ENCODE assay signal across 11 mouse cellular contexts in the genomic region with DNA sequence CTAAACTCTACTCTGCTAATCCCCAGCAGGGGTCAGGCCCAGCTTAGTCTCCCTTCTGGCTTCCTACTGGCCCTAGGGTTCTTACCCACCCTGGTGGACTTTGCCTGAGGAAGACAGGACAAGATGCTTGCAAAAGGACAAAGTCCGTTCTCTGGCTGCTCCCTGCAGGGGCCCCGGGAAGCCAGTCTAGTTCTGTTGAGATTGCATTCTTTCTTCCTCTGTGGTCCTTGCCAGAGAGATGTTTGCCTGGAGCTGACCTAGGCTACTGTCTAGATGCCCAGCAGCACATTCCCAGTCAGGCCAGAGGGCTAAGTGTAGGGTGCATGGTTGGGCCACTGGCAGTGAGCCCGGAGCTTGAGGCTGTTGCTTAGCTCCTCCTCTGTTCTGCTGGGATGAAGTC. TPM values are rescaled to one million over a fixed set of nuclear protein-coding genes. Genes with fewer than 3 reads are reported as not detected.
DNase-seq lines count a peak whose midpoint lies in the region; ATAC-seq and TF ChIP-seq lines count a peak whose summit lies in the region.
"Had no signal": no experiment of that assay in that cellular context is flagged by ENCODE, and none has a peak within 500 bp of the region (broad histone marks: within the 10 kb centered on the region; RNA-seq: fewer than 3 reads in every experiment).

No protein-coding gene starts in this region.

- H3K4me3 ChIP-seq in limb, embryonic 13.5 days = no peak overlapping the region
- H3K4me3 ChIP-seq in limb, embryonic 10.5 days = no peak overlapping the region
- H3K4me3 ChIP-seq in intestine, postnatal 0 days (ENCODE audit: low read depth, low read length) = no peak overlapping the region
- H3K4me3 ChIP-seq in lung, embryonic 16.5 days (ENCODE audit: low read length) = no peak overlapping the region
- no peak overlapping the region for H3K4me3 ChIP-seq in heart, embryonic 11.5 days (ENCODE audit: low read depth, low read length)
- H3K4me3 ChIP-seq: midbrain, embryonic 12.5 days; neural tube, embryonic 15.5 days had no signal

- ATAC-seq in limb, embryonic 13.5 days (ENCODE audit: low FRiP score, low read depth) = no peak
- peak; percentile 74 for ATAC-seq in intestine, postnatal 0 days
- peak; percentile 71; the same call in 1 of the 2 replicates for ATAC-seq in lung, embryonic 16.5 days (ENCODE audit: low read depth)
- ATAC-seq in activated CD4-positive, CD25-positive, alpha-beta regulatory T cell, adult 4 months = no peak
- ATAC-seq in heart, embryonic 11.5 days (replicated peaks; ENCODE audit: insufficient number of reproducible peaks, low FRiP score, low TSS enrichment) = no peak

- H3K9ac ChIP-seq in limb, embryonic 13.5 days = peak overlapping the region; percentile 19; the same call in 1 of the 2 replicates
- H3K9ac ChIP-seq in intestine, postnatal 0 days (ENCODE audit: low read depth, low read length) = no peak overlapping the region
- no peak overlapping the region for H3K9ac ChIP-seq in lung, embryonic 16.5 days (ENCODE audit: low read length)
- no peak overlapping the region for H3K9ac ChIP-seq in heart, embryonic 11.5 days (ENCODE audit: low read depth, low read length)
- H3K9ac ChIP-seq: midbrain, embryonic 12.5 days; neural tube, embryonic 15.5 days had no signal

- H3K4me1 ChIP-seq in limb, embryonic 13.5 days = no peaks in the 10 kb centered on the region
- no peaks in the 10 kb centered on the region for H3K4me1 ChIP-seq in limb, embryonic 10.5 days
- H3K4me1 ChIP-seq in intestine, postnatal 0 days (replicated peaks; ENCODE audit: control insufficient read depth, insufficient read depth, low read length) = 0 out of 2 replicates have a peak, but pooled peaks cover 2% of the 10 kb centered on the region
- H3K4me1 ChIP-seq in lung, embryonic 16.5 days (replicated peaks; ENCODE audit: control insufficient read depth, insufficient read depth, low read length) = no peaks in the 10 kb centered on the region
- H3K4me1 ChIP-seq in heart, embryonic 11.5 days (ENCODE audit: control insufficient read depth, insufficient read depth, low read length) = peaks cover 3% of the 10 kb centered on the region; the same call in 1 of the 2 replicates
- H3K4me1 ChIP-seq: midbrain, embryonic 12.5 days had no signal

- H3K9me3 ChIP-seq in limb, embryonic 13.5 days = no peaks in the 10 kb centered on the region
- no peaks in the 10 kb centered on the region for H3K9me3 ChIP-seq in limb, embryonic 10.5 days (replicated peaks)
- no peaks in the 10 kb centered on the region for H3K9me3 ChIP-seq in intestine, postnatal 0 days (ENCODE audit: control insufficient read depth)
- H3K9me3 ChIP-seq in lung, embryonic 16.5 days (ENCODE audit: control insufficient read depth, low read length) = no peaks in the 10 kb centered on the region
- H3K9me3 ChIP-seq in heart, embryonic 11.5 days (replicated peaks; ENCODE audit: control insufficient read depth, low read length) = no peaks in the 10 kb centered on the region
- H3K9me3 ChIP-seq: midbrain, embryonic 12.5 days; neural tube, embryonic 15.5 days had no signal

- TF ChIP-seq CTCF in intestine, postnatal 0 days (IDR thresholded peaks at IDR 0.05; ENCODE audit: low read depth) = peak; percentile 62

- H3K4me2 ChIP-seq in limb, embryonic 13.5 days (replicated peaks) = no peak overlapping the region
- 0 out of 2 replicates have a peak overlapping the region, but pooled peaks have one; percentile 7 for H3K4me2 ChIP-seq in intestine, postnatal 0 days (replicated peaks; ENCODE audit: low read depth)
- H3K4me2 ChIP-seq in lung, embryonic 16.5 days (ENCODE audit: low read depth, low read length) = no peak overlapping the region
- H3K4me2 ChIP-seq in heart, embryonic 11.5 days = no peak overlapping the region
- H3K4me2 ChIP-seq: midbrain, embryonic 12.5 days; neural tube, embryonic 15.5 days had no signal

- peaks cover 100% of the 10 kb centered on the region for H3K36me3 ChIP-seq in limb, embryonic 13.5 days
- peaks cover 100% of the 10 kb centered on the region for H3K36me3 ChIP-seq in limb, embryonic 10.5 days
- H3K36me3 ChIP-seq in intestine, postnatal 0 days (ENCODE audit: control insufficient read depth, insufficient read depth) = peaks cover 90% of the 10 kb centered on the region
- H3K36me3 ChIP-seq in lung, embryonic 16.5 days (ENCODE audit: control insufficient read depth, insufficient read depth, low read length) = peaks cover 32% of the 10 kb centered on the region
- H3K36me3 ChIP-seq in heart, embryonic 11.5 days (ENCODE audit: control insufficient read depth, insufficient read depth, low read length) = peaks cover 45% of the 10 kb centered on the region

- no peak for DNase-seq in limb, embryonic 10.5 days (ENCODE audit: low spot score)
- DNase-seq in adrenal gland, postnatal 25 days = peak; percentile 43
- DNase-seq: left cerebral cortex, postnatal 4 days; thymus, adult 18-20 months had no signal

- no peaks in the 10 kb centered on the region for H3K27me3 ChIP-seq in limb, embryonic 13.5 days
- H3K27me3 ChIP-seq in limb, embryonic 10.5 days (ENCODE audit: low read depth, poor library complexity, severe bottlenecking) = no peaks in the 10 kb centered on the region
- H3K27me3 ChIP-seq in intestine, postnatal 0 days (replicated peaks; ENCODE audit: control insufficient read depth, insufficient read depth, low read length) = no peaks in the 10 kb centered on the region
- no peaks in the 10 kb centered on the region for H3K27me3 ChIP-seq in lung, embryonic 16.5 days (ENCODE audit: control insufficient read depth, insufficient read depth, low read depth, low read length)
- no peaks in the 10 kb centered on the region for H3K27me3 ChIP-seq in heart, embryonic 11.5 days (ENCODE audit: control insufficient read depth, insufficient read depth, low read length)
- H3K27me3 ChIP-seq: midbrain, embryonic 12.5 days; neural tube, embryonic 15.5 days had no signal

- no peak overlapping the region for H3K27ac ChIP-seq in limb, embryonic 13.5 days
- no peak overlapping the region for H3K27ac ChIP-seq in limb, embryonic 10.5 days
- H3K27ac ChIP-seq in intestine, postnatal 0 days (ENCODE audit: low read depth, low read length) = peak overlapping the region; percentile 41
- H3K27ac ChIP-seq in lung, embryonic 16.5 days (ENCODE audit: low read length) = no peak overlapping the region
- H3K27ac ChIP-seq in heart, embryonic 11.5 days (ENCODE audit: low read depth, low read length) = no peak overlapping the region
- H3K27ac ChIP-seq: midbrain, embryonic 12.5 days; neural tube, embryonic 15.5 days had no signal

- 86% methylated on average over 3 of the region's 3 CpGs for WGBS in limb, embryonic 13.5 days
- 98% methylated on average over 3 of the region's 3 CpGs for WGBS in limb, embryonic 10.5 days
- WGBS in intestine, postnatal 0 days = 46% methylated on average over 3 of the region's 3 CpGs
- WGBS in lung, embryonic 16.5 days = 72% methylated on average over 3 of the region's 3 CpGs
- 82% methylated on average over 3 of the region's 3 CpGs for WGBS in heart, embryonic 11.5 days (ENCODE audit: insufficient replicate concordance)

RNA-seq across cellular contexts. Expression of gene Nudt16l1, which starts 6.1 kb away (rescaled TPM):
- 178 and 182 TPM in 2 replicates for polyA plus RNA-seq in limb, embryonic 13.5 days (2015; fragmentation: Nextera tagmentation; extraction: Ambion mirVana)
- 156 and 167 TPM in 2 replicates for polyA plus RNA-seq in limb, embryonic 10.5 days (2016; fragmentation: Nextera tagmentation; extraction: Ambion mirVana)
- 63.9 and 76.9 TPM in 2 replicates for total RNA-seq in adrenal gland, postnatal 25 days (2021)
- 77.7 and 79.5 TPM in 2 replicates for polyA plus RNA-seq in intestine, postnatal 0 days (2015; fragmentation: Nextera tagmentation; extraction: Ambion mirVana)
- 144 and 152 TPM in 2 replicates for polyA plus RNA-seq in lung, embryonic 16.5 days (2015; fragmentation: Nextera tagmentation; extraction: Ambion mirVana)
- 10 to 100 TPM; 86.6 to 90.3 TPM for polyA plus RNA-seq in activated CD4-positive, CD25-positive, alpha-beta regulatory T cell, adult 4 months (2017; shearing (Covaris generic))
- 102 and 106 TPM in 2 replicates for polyA plus RNA-seq in heart, embryonic 11.5 days (2014; fragmentation: Nextera tagmentation; extraction: Ambion mirVana)

RNA-seq across cellular contexts. Expression of gene Anks3, which starts 31.6 kb away (rescaled TPM):
- 76.2 and 76.4 TPM in 2 replicates for polyA plus RNA-seq in limb, embryonic 13.5 days (2015; fragmentation: Nextera tagmentation; extraction: Ambion mirVana)
- 43.6 and 55.6 TPM in 2 replicates for polyA plus RNA-seq in limb, embryonic 10.5 days (2016; fragmentation: Nextera tagmentation; extraction: Ambion mirVana)
- total RNA-seq in adrenal gland, postnatal 25 days (2021) = 48.5 and 51.3 TPM in 2 replicates
- polyA plus RNA-seq in intestine, postnatal 0 days (2015; fragmentation: Nextera tagmentation; extraction: Ambion mirVana) = 17.7 and 18.0 TPM in 2 replicates
- polyA plus RNA-seq in lung, embryonic 16.5 days (2015; fragmentation: Nextera tagmentation; extraction: Ambion mirVana) = 55.3 and 55.4 TPM in 2 replicates
- polyA plus RNA-seq in activated CD4-positive, CD25-positive, alpha-beta regulatory T cell, adult 4 months (2017; shearing (Covaris generic)) = 10 to 100 TPM; 29.7 to 31.8 TPM
- 28.7 and 31.8 TPM in 2 replicates for polyA plus RNA-seq in heart, embryonic 11.5 days (2014; fragmentation: Nextera tagmentation; extraction: Ambion mirVana)

RNA-seq across cellular contexts. Expression of gene Mgrn1, which starts 46.4 kb away (rescaled TPM):
- 98.9 and 102 TPM in 2 replicates for polyA plus RNA-seq in limb, embryonic 13.5 days (2015; fragmentation: Nextera tagmentation; extraction: Ambion mirVana)
- polyA plus RNA-seq in limb, embryonic 10.5 days (2016; fragmentation: Nextera tagmentation; extraction: Ambion mirVana) = 68.0 and 84.5 TPM in 2 replicates
- total RNA-seq in adrenal gland, postnatal 25 days (2021) = 75.1 and 85.4 TPM in 2 replicates
- 57.8 and 62.8 TPM in 2 replicates for polyA plus RNA-seq in intestine, postnatal 0 days (2015; fragmentation: Nextera tagmentation; extraction: Ambion mirVana)
- polyA plus RNA-seq in lung, embryonic 16.5 days (2015; fragmentation: Nextera tagmentation; extraction: Ambion mirVana) = 97.9 and 99.3 TPM in 2 replicates
- 10 to 100 TPM; 25.9 to 33.6 TPM for polyA plus RNA-seq in activated CD4-positive, CD25-positive, alpha-beta regulatory T cell, adult 4 months (2017; shearing (Covaris generic))
- polyA plus RNA-seq in heart, embryonic 11.5 days (2014; fragmentation: Nextera tagmentation; extraction: Ambion mirVana) = 96.8 and 112 TPM in 2 replicates

RNA-seq across cellular contexts. Expression of gene Ubald1, which starts 52.3 kb away (rescaled TPM):
- 41.1 and 42.1 TPM in 2 replicates for polyA plus RNA-seq in limb, embryonic 13.5 days (2015; fragmentation: Nextera tagmentation; extraction: Ambion mirVana)
- polyA plus RNA-seq in limb, embryonic 10.5 days (2016; fragmentation: Nextera tagmentation; extraction: Ambion mirVana) = 43.6 and 43.8 TPM in 2 replicates
- total RNA-seq in adrenal gland, postnatal 25 days (2021) = 41.3 and 44.3 TPM in 2 replicates
- 22.9 and 24.9 TPM in 2 replicates for polyA plus RNA-seq in intestine, postnatal 0 days (2015; fragmentation: Nextera tagmentation; extraction: Ambion mirVana)
- 38.2 and 43.1 TPM in 2 replicates for polyA plus RNA-seq in lung, embryonic 16.5 days (2015; fragmentation: Nextera tagmentation; extraction: Ambion mirVana)
- 10 to 100 TPM; 26.7 to 26.8 TPM for polyA plus RNA-seq in activated CD4-positive, CD25-positive, alpha-beta regulatory T cell, adult 4 months (2017; shearing (Covaris generic))
- polyA plus RNA-seq in heart, embryonic 11.5 days (2014; fragmentation: Nextera tagmentation; extraction: Ambion mirVana) = 27.4 and 28.8 TPM in 2 replicates

Comparison
In these comparisons a context has a peak if more than half of its experiments do, and no peak if none do; other contexts are left out.
1. ATAC-seq: peak in intestine, postnatal 0 days (single experiment) and lung, embryonic 16.5 days (single experiment); none in limb, embryonic 13.5 days (single experiment), activated CD4-positive, CD25-positive, alpha-beta regulatory T cell, adult 4 months (single experiment) and heart, embryonic 11.5 days (single experiment).